Mouse (Mus musculus) G1E (cell line): ENCODE results near the gene Dnajb5.

Experiments
- CTCF ChIP-seq: IDR thresholded peaks from 2 replicates; pipeline ENCODE4 v1.5.1; 2012; ENCODE audit warnings: low read depth, low read length, inconsistent platforms, mixed read lengths
- POLR2AphosphoS5 ChIP-seq: IDR thresholded peaks from 2 replicates; pipeline ENCODE4 v1.6.1; 2012; ENCODE audit warnings: low read depth, low read length, inconsistent platforms; ENCODE audit not compliant: insufficient replicate concordance
- TAL1 ChIP-seq: conservative IDR thresholded peaks from 2 replicates; pipeline ENCODE4 v1.6.1; 2012; ENCODE audit warnings: low read depth, low read length, inconsistent platforms, mixed read lengths

DNA sequence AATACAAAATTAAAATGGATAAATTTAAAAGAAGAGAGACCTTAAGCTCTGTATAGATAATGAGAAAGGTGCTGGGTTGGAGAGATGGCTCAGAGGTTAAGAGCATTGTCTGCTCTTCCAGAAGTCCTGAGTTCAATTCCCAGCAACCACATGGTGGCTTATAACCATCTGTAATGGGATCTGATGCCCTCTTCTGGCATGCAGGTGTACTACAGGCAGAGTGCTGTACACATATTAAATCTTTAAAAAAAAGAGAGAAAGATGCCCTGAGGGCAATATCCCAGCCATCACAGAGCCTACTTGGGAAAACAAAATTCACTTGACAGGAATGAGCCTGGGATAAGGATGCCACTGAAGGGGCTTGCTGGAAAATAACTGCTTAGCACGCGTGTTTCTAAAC is 13.9 kb downstream of the Dnajb5 start:
- TF ChIP-seq CTCF (no peak), POLR2AphosphoS5 (no peak), TAL1 (no peak)
